Mouse (Mus musculus) embryo, embryonic 10 days (tissue): ENCODE results near the gene Ankdd1a.

ENCODE experiments used
- DNase-seq: peaks from one replicate; pipeline ENCODE4 v3.0.0-alpha.2; 2015; ENCODE audit warnings: low spot score

Ankdd1a gene

DNA sequence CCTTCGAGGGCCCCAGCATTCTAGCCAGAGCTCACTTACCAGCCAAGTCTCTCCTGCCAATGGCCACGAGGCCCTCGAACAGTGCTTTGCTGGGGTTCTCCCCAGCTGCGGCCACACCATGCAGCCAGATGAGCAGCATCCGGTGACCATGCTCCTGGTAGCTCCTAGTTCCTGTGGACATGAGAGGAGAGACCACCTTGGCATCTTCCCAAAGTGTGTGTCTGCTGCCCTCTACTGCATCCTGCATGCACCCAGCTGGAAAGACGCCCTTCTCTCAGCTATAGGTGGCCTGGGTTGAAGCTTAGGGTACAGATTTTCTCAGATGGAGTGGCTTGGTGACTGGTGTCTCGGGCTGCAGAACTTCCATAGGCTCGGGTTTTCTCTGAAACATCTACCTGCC, 17.8 kb downstream of the Ankdd1a start:
- DNase-seq, result peak; percentile 64

DNA sequence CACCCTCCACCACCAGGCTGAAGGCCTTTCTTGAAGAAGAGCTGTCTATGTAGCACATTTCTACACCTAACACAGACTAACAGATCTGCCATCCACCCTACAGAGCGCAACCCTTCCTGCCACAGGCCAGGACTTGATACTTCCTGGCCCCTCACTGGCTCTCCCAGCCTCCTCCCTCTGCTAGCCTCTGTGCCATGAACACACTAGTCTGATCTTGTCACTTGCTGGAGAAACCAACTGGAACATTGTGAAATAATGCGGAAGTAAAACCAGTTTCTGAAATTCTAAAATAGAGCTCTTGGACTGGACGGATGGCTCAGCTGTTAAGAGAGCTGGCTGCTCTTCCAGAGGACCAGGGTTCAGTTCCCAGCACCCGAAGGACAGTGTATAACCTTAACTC, 27.1 kb downstream of the Ankdd1a start:
- no peak for DNase-seq

DNA sequence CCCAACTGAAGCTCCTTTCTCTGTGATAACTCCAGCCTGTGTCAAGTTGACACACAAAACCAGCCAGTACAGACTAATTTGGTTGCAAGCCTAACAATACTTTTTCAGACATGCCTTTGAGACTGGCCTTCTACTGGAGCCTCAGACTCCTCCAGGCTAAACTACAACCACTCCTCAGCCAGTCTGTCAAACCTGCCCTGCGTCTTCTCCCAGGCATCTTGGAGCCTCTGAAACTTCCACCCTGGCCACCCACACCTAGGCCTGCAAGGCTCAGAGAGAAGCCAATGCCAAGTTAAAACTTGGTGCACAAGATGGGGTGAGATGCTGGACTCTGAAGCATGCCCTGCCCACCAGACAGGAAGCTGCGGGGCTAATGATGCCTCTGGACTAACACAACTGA, 27.6 kb downstream of the Ankdd1a start:
- DNase-seq, result no peak

- DNase-seq, result no peak
Measured at GRCm38 (mm10) chr9:65491476-65491875, 28.5 kb downstream of the Ankdd1a start.

- no peak for DNase-seq
Measured at GRCm38 (mm10) chr9:65480071-65480470, 39.9 kb downstream of the Ankdd1a start.

DNA sequence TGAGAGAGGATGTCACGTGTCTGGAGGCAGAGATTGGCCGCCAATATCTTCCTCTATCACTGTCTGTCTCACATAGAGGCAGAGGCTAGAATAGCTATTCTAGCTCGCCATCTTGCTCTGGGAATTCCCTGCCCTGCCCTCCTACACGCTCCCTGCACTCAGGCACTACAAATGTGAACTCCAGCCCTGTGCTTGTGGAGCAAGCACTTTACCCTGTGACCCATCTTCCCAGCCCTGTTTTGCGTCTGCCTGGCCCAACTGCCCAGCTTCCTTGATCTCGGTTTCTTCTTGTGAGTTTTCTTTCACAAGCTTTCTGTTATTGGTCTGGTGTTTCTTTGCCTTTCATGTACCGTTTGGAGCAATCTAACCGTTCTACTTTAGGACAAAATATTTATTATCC, 40.8 kb downstream of the Ankdd1a start:
- no peak for DNase-seq

DNA sequence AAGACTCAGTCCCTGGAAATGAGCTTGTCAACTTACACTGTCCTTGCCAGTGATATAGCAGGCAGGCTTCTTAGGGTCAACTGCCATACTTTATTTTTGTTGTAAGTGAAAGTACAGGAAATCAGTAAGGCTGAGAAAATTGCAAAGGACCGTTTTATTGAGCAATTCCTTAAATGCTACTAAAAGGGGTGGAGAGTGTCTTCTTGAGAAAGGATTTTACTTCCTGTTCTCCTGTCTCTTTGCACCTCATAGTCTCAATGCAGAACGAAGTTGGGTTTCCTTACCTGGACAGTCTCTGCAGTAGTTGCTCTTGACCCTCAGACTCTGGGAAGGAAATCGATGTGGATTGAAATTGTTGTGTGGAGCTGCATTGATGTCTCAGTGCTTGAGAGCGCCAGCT, 47.2 kb downstream of the Ankdd1a start:
- DNase-seq, result no peak

- DNase-seq, result peak; percentile 21
Measured at GRCm38 (mm10) chr9:65467686-65468085, 52.3 kb downstream of the Ankdd1a start.

GRCm38 (mm10) chr9:65465241-65465640, 54.8 kb downstream of the Ankdd1a start:
- no peak for DNase-seq

- DNase-seq, result no peak
Measured at GRCm38 (mm10) chr9:65464161-65464560, 55.8 kb downstream of the Ankdd1a start.

- no peak for DNase-seq
Measured at GRCm38 (mm10) chr9:65462544-65462943, 57.4 kb downstream of the Ankdd1a start.

- peak; percentile 97 for DNase-seq
Measured at GRCm38 (mm10) chr9:65460732-65461442, 59.1 kb downstream of the Ankdd1a start, which contains the start of gene Spg21. Gene Spg21 (plus strand): TSS chr9:65460947.

DNA sequence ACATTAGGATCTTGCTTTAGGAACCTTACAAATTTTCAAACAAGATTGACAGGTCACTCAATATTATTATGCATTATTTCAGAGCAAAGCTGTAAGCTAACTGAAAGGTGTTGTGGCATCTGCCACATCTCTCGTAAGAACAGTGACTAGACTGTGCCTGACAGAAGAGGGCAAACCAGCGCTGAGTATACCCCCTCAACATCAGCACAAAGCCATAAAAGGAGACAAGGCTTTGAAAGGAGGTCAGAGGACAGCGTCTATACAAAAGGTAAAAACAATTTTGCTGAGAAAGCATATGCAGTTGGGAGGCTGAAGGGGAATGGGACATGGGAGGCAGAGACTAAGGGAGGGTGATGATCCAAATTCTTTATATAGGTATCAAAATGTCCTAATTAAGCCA, 59.8 kb downstream of the Ankdd1a start:
- no peak for DNase-seq

DNA sequence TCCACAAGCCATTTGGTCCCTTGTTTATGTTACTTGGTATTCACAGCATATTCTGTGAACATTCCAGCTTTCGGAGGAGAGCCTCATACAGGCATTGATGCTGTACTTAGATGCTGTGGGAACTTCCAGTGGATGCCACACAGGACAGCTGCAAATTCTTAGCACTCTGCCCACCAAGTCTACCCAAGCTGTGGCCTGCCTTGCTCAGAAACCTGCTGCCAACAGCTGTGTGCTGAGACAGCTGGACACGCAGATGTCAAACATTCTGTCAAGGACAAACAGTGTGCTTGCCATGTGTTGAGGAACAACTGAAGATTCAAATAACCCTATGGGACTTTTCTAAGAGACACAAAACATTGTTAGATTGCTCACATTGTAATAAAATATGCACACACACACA, 61.0 kb downstream of the Ankdd1a start:
- no peak for DNase-seq

DNA sequence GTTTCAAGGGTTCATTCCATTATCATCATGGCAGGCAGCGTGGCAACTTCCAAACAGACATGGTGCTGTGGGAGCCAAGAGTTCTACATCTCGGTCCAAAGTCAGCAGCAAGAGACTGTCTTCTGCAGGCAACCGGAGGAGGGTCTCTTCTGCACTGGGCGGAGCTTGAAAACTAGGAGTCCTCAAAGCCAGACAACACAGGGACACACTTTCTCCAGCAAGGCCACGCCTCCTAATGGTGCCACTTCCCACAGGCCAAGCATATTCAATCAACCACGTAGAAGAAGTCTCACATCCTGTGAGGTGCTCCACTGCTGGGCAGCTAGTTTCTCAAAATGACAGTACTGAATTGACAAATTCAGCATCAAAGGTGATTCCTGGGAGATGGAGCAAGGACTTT, 72.0 kb downstream of the Ankdd1a start:
- no peak for DNase-seq

DNA sequence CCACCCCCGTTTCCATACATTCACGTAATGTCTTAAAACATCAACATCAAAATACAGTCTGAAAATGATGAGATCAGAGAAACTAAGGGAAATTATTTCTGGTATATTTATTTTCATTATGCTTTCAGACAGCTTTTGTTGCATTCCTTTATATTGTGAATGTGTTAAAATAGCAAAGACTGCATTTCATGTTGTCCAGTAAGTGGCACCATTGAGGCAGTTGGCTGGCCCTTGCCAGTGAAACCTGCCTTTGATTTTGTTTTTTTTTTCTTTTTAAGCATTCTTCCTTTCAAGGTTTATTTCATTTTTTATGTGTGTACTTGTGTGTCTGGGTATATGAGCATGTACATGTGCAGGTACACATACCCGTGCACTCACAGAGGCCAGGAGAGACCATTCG, 75.3 kb downstream of the Ankdd1a start:
- DNase-seq, result no peak
